Mouse (Mus musculus): ENCODE measurements around the gene 4930432M17Rik.

DNA sequence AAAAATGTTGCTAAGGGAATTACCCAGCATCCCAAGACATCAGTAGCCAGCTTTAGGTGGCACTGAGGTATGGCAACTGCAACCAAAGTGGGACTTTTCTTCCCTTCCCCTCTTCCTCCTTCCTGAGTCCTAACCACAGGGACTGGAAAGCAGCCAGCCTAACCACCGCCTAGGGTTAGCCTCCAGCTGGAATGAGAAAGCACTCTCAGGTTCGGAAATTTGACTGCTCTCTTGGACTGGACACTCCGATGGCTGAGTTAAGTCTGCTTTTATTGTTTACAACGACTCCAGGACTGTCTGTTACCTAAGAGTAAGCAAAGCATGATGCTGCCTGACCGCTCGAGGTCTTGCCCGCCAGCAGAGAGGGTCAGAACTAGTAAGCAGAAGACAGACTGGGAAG is 26.6 kb downstream of the 4930432M17Rik start:
- TF ChIP-seq EP300 (IDR thresholded peaks at IDR 0.05; ENCODE audit: insufficient read depth, low read depth, low read length) (no peak), CTCF (IDR thresholded peaks at IDR 0.05) (no peak), POLR2A (IDR thresholded peaks at IDR 0.05; ENCODE audit: insufficient read depth, low read depth, low read length) (no peak)
